Mouse (Mus musculus) kidney, embryonic 16.5 days (tissue): ENCODE measurements at regions not wholly inside any gene's neighbourhood (a gene's known extent, or its start where the extent isn't known, plus 50 kb on each side); places are given as distances from the start of the nearest gene placed in this dataset.

Source experiments
- ATAC-seq: fragments of 200-750 bp; cut with Nextera tagmentation; 2 replicates; pipeline ENCODE4 v1.8.0; 2017; ENCODE audit warnings: moderate TSS enrichment; ENCODE audit not compliant: low FRiP score, low TSS enrichment
- H3K27ac ChIP-seq: fragments of 300-500 bp; sonication (generic); 2 replicates; pipeline ENCODE4 v1.5.1; 2014; ENCODE audit warnings: low read length
- H3K27me3 ChIP-seq: fragments of 300-500 bp; sonication (generic); 2 replicates; pipeline ENCODE4 v1.6.1; 2014; ENCODE audit warnings: low read length, control low read depth, mixed read lengths; ENCODE audit not compliant: insufficient read depth
- H3K36me3 ChIP-seq: fragments of 300-500 bp; sonication (generic); 2 replicates; pipeline ENCODE4 v1.6.1; 2014; ENCODE audit warnings: low read length, control low read depth, mixed read lengths; ENCODE audit not compliant: insufficient read depth
- H3K4me1 ChIP-seq: fragments of 300-500 bp; sonication (generic); 2 replicates; pipeline ENCODE4 v1.6.1; 2014; ENCODE audit warnings: low read length, control low read depth, mixed read lengths; ENCODE audit not compliant: insufficient read depth
- H3K4me2 ChIP-seq: fragments of 300-500 bp; sonication (generic); replicated peaks from 2 replicates; pipeline ENCODE4 v1.6.1; 2014; ENCODE audit warnings: low read depth, low read length
- H3K4me3 ChIP-seq: fragments of 300-500 bp; sonication (generic); 2 replicates; pipeline ENCODE4 v1.5.1; 2014; ENCODE audit warnings: mild to moderate bottlenecking, low read length
- H3K9ac ChIP-seq: fragments of 300-500 bp; sonication (generic); replicated peaks from 2 replicates; pipeline ENCODE4 v1.6.1; 2014; ENCODE audit warnings: low read length
- H3K9me3 ChIP-seq: fragments of 300-500 bp; sonication (generic); 2 replicates; pipeline ENCODE4 v1.6.1; 2016; ENCODE audit warnings: low read length, control low read depth
- WGBS: fragments of 180-500 bp; shearing (Covaris S2); extraction: QIAGEN DNeasy Blood & Tissue Kit; methylation state at CpG from one replicate; pipeline ENCODE4 v1.1.7; 2014; 5-methylcytosine and 5-hydroxymethylcytosine counted together

- H3K27me3 ChIP-seq, result no peaks in the 10 kb centered on the region
- no peaks in the 10 kb centered on the region for H3K4me1 ChIP-seq
- no peak overlapping the region for H3K4me2 ChIP-seq
- H3K27ac ChIP-seq, result no peak overlapping the region
- no peaks in the 10 kb centered on the region for H3K36me3 ChIP-seq
- WGBS, result 82% methylated on average over 5 of the region's 5 CpGs
- no peak overlapping the region for H3K4me3 ChIP-seq
- no peak overlapping the region for H3K9ac ChIP-seq
- ATAC-seq, result no peak
- H3K9me3 ChIP-seq, result no peaks in the 10 kb centered on the region
Observed at GRCm38 (mm10) chr13:63691974-63692373, 118.6 kb upstream of the Ptch1 start.

- Histone ChIP-seq H3K9ac (no peak overlapping the region), H3K27me3 (no peaks in the 10 kb centered on the region), H3K36me3 (no peaks in the 10 kb centered on the region), H3K4me2 (no peak overlapping the region), H3K4me1 (no peaks in the 10 kb centered on the region), H3K27ac (no peak overlapping the region), H3K9me3 (no peaks in the 10 kb centered on the region), H3K4me3 (no peak overlapping the region)
- 73% methylated on average over 5 of the region's 5 CpGs for WGBS
- ATAC-seq, result no peak
Observed at GRCm38 (mm10) chr13:63693636-63694035, 120.2 kb upstream of the Ptch1 start.

- Histone ChIP-seq H3K4me2 (no peak overlapping the region), H3K4me1 (peaks cover 2% of the 10 kb centered on the region), H3K27me3 (no peaks in the 10 kb centered on the region), H3K9me3 (no peaks in the 10 kb centered on the region), H3K9ac (no peak overlapping the region), H3K36me3 (no peaks in the 10 kb centered on the region), H3K27ac (no peak overlapping the region), H3K4me3 (no peak overlapping the region)
- ATAC-seq, result no peak
- 62% methylated on average over 3 of the region's 3 CpGs for WGBS
Observed at GRCm38 (mm10) chr13:63696399-63696798, 118.6 kb upstream of the Ercc6l2 start.

GRCm38 (mm10) chr13:63699624-63700023 is 115.4 kb upstream of the Ercc6l2 start:
- no peaks in the 10 kb centered on the region for H3K27me3 ChIP-seq
- no peak overlapping the region for H3K4me2 ChIP-seq
- no peak for ATAC-seq
- H3K36me3 ChIP-seq, result no peaks in the 10 kb centered on the region
- no peak overlapping the region for H3K9ac ChIP-seq
- H3K9me3 ChIP-seq, result no peaks in the 10 kb centered on the region
- WGBS, result 74% methylated on average over 2 of the region's 2 CpGs
- no peak overlapping the region for H3K4me3 ChIP-seq
- H3K4me1 ChIP-seq, result peaks cover 6% of the 10 kb centered on the region
- H3K27ac ChIP-seq, result no peak overlapping the region

GRCm38 (mm10) chr13:63700747-63701146 is 114.3 kb upstream of the Ercc6l2 start:
- Histone ChIP-seq H3K36me3 (no peaks in the 10 kb centered on the region), H3K4me3 (no peak overlapping the region), H3K9me3 (no peaks in the 10 kb centered on the region), H3K27ac (peak overlapping the region; percentile 3; the same call in 1 of the 2 replicates), H3K4me2 (no peak overlapping the region), H3K4me1 (peaks cover 6% of the 10 kb centered on the region), H3K9ac (no peak overlapping the region), H3K27me3 (no peaks in the 10 kb centered on the region)
- ATAC-seq, result no peak
- WGBS, result 60% methylated on average over 3 of the region's 3 CpGs

DNA sequence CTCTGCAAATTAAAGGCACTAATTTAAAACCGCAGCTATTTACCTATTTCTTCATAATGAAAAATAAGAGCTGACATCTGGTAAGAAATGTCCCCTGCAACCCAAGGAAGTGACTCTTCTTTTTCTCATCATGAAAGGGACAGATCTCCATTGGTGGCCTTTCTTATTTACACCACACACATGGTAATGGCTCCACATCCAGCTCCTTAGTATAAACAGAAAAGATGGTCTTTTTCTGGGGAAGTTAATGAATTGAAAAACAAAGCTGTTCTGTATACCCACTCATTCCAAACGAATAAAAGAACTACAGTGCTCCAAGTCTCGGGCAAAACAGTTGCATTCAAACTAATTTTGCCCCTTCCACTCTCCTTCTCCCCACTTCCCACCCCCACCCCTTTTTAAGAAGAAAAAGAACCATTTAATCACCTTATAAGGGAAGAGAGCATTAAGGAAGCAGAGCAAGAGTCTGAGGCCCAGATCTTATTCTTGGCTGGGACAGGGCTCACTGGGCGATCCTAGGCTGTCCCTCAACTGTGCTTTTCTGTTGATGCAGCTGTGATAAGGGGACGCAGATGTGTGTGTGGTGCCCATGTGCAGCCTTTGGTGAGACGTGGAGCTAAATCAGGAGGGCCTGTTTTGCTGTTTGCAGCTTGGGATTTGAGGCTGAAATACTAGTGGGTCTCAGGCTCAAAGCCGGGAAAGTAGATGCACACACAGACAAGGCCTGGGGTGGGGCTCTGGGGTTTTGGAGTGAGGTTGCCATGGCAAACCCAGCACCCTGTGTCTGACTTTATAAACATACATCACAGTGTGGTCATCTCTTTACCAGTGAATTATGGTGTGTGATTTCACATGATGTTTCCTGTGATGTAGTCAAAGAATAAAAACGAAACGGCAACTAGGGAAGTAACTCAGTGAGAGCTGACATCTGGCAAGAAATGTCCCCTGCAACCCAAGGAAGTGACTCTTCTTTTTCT is 113.6 kb upstream of the Ercc6l2 start:
- Histone ChIP-seq H3K27me3 (no peaks in the 10 kb centered on the region), H3K9me3 (no peaks in the 10 kb centered on the region), H3K27ac (peak overlapping the region; percentile 13; the same call in 1 of the 2 replicates), H3K4me1 (peaks cover 6% of the 10 kb centered on the region), H3K4me3 (no peak overlapping the region), H3K9ac (no peak overlapping the region), H3K4me2 (no peak overlapping the region), H3K36me3 (no peaks in the 10 kb centered on the region)
- ATAC-seq, result peak; percentile 71; the same call in 1 of the 2 replicates
- WGBS, result 33% methylated on average over 9 of the region's 9 CpGs

- ATAC-seq, result no peak
- H3K4me2 ChIP-seq, result no peak overlapping the region
Observed at GRCm38 (mm10) chr13:63708567-63708966, 106.5 kb upstream of the Ercc6l2 start.

DNA sequence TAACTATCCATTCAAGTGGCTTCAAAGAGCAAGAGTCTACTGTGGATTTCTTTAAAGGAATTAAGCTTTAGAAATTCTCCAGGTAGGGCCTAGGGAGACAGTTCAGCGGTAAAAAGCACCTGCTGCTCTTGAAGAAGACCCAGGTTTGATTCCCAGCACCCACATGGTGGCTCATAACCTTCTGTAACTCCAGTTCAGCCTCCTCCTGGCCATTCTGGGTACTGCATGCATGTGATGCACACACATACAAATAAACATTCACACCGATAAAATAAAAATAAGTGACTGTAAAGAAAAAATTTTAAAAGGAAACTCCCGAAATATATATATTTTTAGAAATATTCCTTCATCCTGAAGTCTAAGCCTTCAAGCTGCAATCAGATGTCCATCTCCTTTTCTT is 101.9 kb upstream of the Ercc6l2 start:
- H3K27me3 ChIP-seq, result no peaks in the 10 kb centered on the region
- 90% methylated on average over 3 of the region's 3 CpGs for WGBS
- no peak for ATAC-seq
- no peaks in the 10 kb centered on the region for H3K36me3 ChIP-seq
- H3K27ac ChIP-seq, result no peak overlapping the region
- no peaks in the 10 kb centered on the region for H3K4me1 ChIP-seq
- no peak overlapping the region for H3K4me3 ChIP-seq
- H3K9ac ChIP-seq, result no peak overlapping the region
- H3K9me3 ChIP-seq, result peaks cover 5% of the 10 kb centered on the region
- no peak overlapping the region for H3K4me2 ChIP-seq

More at GRCm38 (mm10) chr13:63708567-63708966, 106.5 kb upstream of the Ercc6l2 start:
- no peak overlapping the region for H3K27ac ChIP-seq
- peaks cover 5% of the 10 kb centered on the region for H3K9me3 ChIP-seq
- H3K4me1 ChIP-seq, result no peaks in the 10 kb centered on the region
- no peaks in the 10 kb centered on the region for H3K36me3 ChIP-seq
- H3K9ac ChIP-seq, result no peak overlapping the region
- WGBS, result 90% methylated on average over 2 of the region's 2 CpGs
- no peak overlapping the region for H3K4me3 ChIP-seq
- H3K27me3 ChIP-seq, result no peaks in the 10 kb centered on the region

GRCm38 (mm10) chr13:63716498-63716897 is 98.5 kb upstream of the Ercc6l2 start:
- Histone ChIP-seq H3K9ac (no peak overlapping the region), H3K4me2 (no peak overlapping the region), H3K4me3 (no peak overlapping the region), H3K27ac (no peak overlapping the region), H3K4me1 (peaks cover 17% of the 10 kb centered on the region), H3K36me3 (no peaks in the 10 kb centered on the region), H3K9me3 (peaks cover 5% of the 10 kb centered on the region), H3K27me3 (no peaks in the 10 kb centered on the region)
- WGBS, result 93% methylated on average over 1 of the region's 1 CpGs
- no peak for ATAC-seq

DNA sequence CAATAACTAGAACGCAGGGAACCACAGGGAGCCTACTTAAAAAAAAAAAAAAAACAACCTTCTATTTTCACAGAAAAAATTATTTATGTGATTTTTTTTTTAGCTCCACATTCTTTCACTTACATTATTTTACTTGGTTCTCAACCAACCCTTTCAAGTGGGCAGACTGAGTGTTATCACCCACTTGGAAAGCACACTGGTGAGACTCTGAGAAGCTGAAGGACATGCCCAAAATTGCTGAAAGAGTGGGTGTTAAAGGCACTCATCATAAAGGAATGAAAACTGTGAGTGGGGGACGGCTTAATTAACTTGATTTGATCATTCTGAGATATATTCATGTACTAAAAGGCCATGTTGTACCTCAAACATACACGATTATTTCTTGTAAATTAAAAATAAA is 97.8 kb upstream of the Ercc6l2 start:
- H3K4me3 ChIP-seq, result no peak overlapping the region
- 73% methylated on average over 3 of the region's 3 CpGs for WGBS

More for the DNA sequence above, 97.8 kb upstream of the Ercc6l2 start:
- Histone ChIP-seq H3K27ac (no peak overlapping the region), H3K36me3 (no peaks in the 10 kb centered on the region), H3K9ac (no peak overlapping the region), H3K4me2 (no peak overlapping the region), H3K27me3 (no peaks in the 10 kb centered on the region), H3K4me1 (peaks cover 17% of the 10 kb centered on the region), H3K9me3 (peaks cover 5% of the 10 kb centered on the region)
- no peak for ATAC-seq
